In the genomic region with DNA sequence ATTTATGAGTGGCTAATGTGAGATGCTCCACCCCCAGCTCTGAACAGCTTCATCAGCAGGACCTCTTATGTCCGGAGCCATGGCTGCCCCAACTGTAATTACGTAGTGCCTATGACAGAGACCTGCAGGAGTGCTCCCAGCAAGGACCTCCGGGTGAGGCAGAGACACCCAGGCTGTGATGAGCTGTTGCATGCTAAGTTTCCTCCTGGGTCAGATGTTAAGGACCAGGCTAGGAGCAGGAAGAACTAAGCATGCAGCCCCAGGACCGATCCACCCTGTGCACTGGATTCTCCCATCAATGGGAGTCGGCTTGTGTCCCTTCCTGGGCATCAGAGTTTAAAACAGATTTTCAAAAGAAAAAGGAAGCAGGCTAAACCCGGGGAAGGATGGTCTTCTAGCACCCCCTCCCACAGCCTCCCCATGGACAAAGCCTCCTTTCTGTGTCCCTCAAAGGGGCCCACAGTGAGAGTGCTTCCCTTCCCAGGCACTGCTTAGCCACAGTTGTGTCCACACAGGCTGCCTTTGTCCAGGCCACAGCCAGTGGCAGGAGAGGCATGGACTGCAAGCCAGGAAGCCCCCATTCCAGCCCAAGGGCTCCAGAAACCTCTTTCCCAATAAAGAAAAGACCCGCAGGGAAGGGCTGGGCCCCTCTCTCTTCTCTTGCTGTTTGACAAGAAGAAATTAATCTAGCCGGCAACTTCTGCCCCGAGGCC, we compare ENCODE assay signal across 8 mouse cellular contexts. TPM values are rescaled to one million over a fixed set of nuclear protein-coding genes. Genes with fewer than 3 reads are reported as not detected.
A peak's percentile ranks its signal among the peaks of the same experiment; 100 is the strongest.
DNase-seq lines count a peak whose midpoint lies in the region; ATAC-seq and TF ChIP-seq lines count a peak whose summit lies in the region.

No protein-coding gene starts in this region.

- H3K27ac ChIP-seq in left cerebral cortex, adult 2 months, result peak overlapping the region; percentile 80
- H3K27ac ChIP-seq in embryonic fibroblast, embryonic 13.5 days (ENCODE audit: insufficient read depth, low read length), result peak overlapping the region; percentile 63

- no peak for TF ChIP-seq POLR2A in embryonic fibroblast, embryonic 13.5 days (IDR thresholded peaks at IDR 0.05; ENCODE audit: low read depth, low read length)

- TF ChIP-seq CTCF in left cerebral cortex, adult 2 months (IDR thresholded peaks at IDR 0.05), result no peak
- TF ChIP-seq CTCF in embryonic fibroblast, embryonic 13.5 days (IDR thresholded peaks at IDR 0.05; ENCODE audit: borderline replicate concordance, insufficient read depth, low read length), result no peak

- intact Hi-C loops in left cerebral cortex, adult 2 months (cut with DNase I), result no loop called here
- intact Hi-C loops in left cerebral cortex, postnatal 10 days (cut with DNase I), result no loop called here

- H3K4me1 ChIP-seq in embryonic fibroblast, embryonic 13.5 days (ENCODE audit: control insufficient read depth, insufficient read depth, low read length), result peaks cover 8% of the 10 kb centered on the region

- no peak overlapping the region for H3K4me3 ChIP-seq in left cerebral cortex, adult 2 months
- H3K4me3 ChIP-seq in embryonic fibroblast, embryonic 13.5 days (ENCODE audit: insufficient read depth, low read length), result no peak overlapping the region

- no peak for DNase-seq in left cerebral cortex, adult 2 months (ENCODE audit: extremely low spot score in 1 of 2, low spot score in 2 of 2)
- no peak for DNase-seq in left cerebral cortex, adult 18-20 months (ENCODE audit: low spot score in 2 of 2)
- peak; percentile 63 for DNase-seq in left cerebral cortex, postnatal 10 days (ENCODE audit: extremely low spot score in 1 of 2, low spot score in 2 of 2)
- peak; percentile 32 for DNase-seq in retina, embryonic 14.5 days (ENCODE audit: low spot score)
- DNase-seq in adrenal gland, adult 8-10 months, result no peak
- no peak for DNase-seq in adrenal gland, postnatal 14 days

- no peak for ATAC-seq in megakaryocyte-erythroid progenitor cell, adult 5-6 weeks (replicated peaks; ENCODE audit: low FRiP score, low TSS enrichment, poor library complexity, severe bottlenecking)

RNA-seq across cellular contexts. Expression of a gene that starts 54.2 kb away (rescaled TPM):
- 10 to 100 TPM; 62.3 to 69.4 TPM for total RNA-seq in left cerebral cortex, adult 2 months (2021)
- total RNA-seq in left cerebral cortex, adult 18-20 months (2021), result 10 to 100 TPM; 65.6 to 72.9 TPM
- 57.2 and 62.6 TPM in 2 replicates for polyA plus RNA-seq in embryonic fibroblast, embryonic 13.5 days (2011; ENCODE audit: insufficient read length, low read depth, missing spikeins)
- total RNA-seq in left cerebral cortex, postnatal 10 days (2021), result 10 to 100 TPM; 55.6 to 56.9 TPM
- 34.4 and 36.2 TPM in 2 replicates for total RNA-seq in megakaryocyte-erythroid progenitor cell, adult 5-6 weeks (2014; fragmentation: Nextera tagmentation)
- total RNA-seq in megakaryocyte-erythroid progenitor cell, adult 5-6 weeks (2017), result 25.9 and 43.0 TPM in 2 replicates
- total RNA-seq in adrenal gland, adult 8-10 months (2022), result 10 to 100 TPM; 27.8 to 46.6 (median 33.1) TPM
- total RNA-seq in adrenal gland, postnatal 14 days (2021), result 29.4 and 39.3 TPM in 2 replicates

Comparison
In these comparisons a context has a peak if more than half of its experiments do, and no peak if none do; other contexts are left out.
1. DNase-seq: peak in left cerebral cortex, postnatal 10 days (2 of 2) and retina, embryonic 14.5 days (single experiment); none in left cerebral cortex, adult 2 months (0 of 2), left cerebral cortex, adult 18-20 months (0 of 2), adrenal gland, adult 8-10 months (single experiment) and adrenal gland, postnatal 14 days (single experiment).